Mouse (Mus musculus) cerebellum, adult 2 months (tissue): Measurements from ENCODE around the gene Slc3a1. TPM values are rescaled to one million over a fixed set of nuclear protein-coding genes. Genes with fewer than 3 reads are reported as not detected.

Experiments
- DNase-seq, 2 experiments: peaks; one replicate each; pipeline ENCODE4 v3.0.0; 2021
- H3K27ac ChIP-seq: fragments of 200-500 bp; 2 replicates; pipeline ENCODE4 v1.5.1; 2012; ENCODE audit warnings: low read length, control low read depth, inconsistent platforms; ENCODE audit not compliant: insufficient read depth
- H3K27me3 ChIP-seq: fragments of 200-500 bp; 2 replicates; pipeline ENCODE4 v1.6.1; 2012; ENCODE audit warnings: inconsistent platforms, mild to moderate bottlenecking, low read length, moderate library complexity; ENCODE audit not compliant: control insufficient read depth, insufficient read depth
- H3K4me1 ChIP-seq: fragments of 200-500 bp; 2 replicates; pipeline ENCODE4 v1.6.1; 2011; ENCODE audit warnings: low read length; ENCODE audit not compliant: control insufficient read depth, insufficient read depth
- H3K4me3 ChIP-seq: fragments of 200-500 bp; replicated peaks from 2 replicates; pipeline ENCODE3; 2011; ENCODE audit warnings: mild to moderate bottlenecking, low read depth, low read length, control low read depth; ENCODE audit not compliant: insufficient read depth
- CTCF ChIP-seq: fragments of 200-500 bp; IDR thresholded peaks from 2 replicates; pipeline ENCODE4 v1.5.1; 2011; ENCODE audit warnings: low read depth, mild to moderate bottlenecking, control low read depth, low read length, moderate library complexity, borderline replicate concordance; ENCODE audit not compliant: insufficient read depth
- POLR2A ChIP-seq: fragments of 200-500 bp; IDR thresholded peaks from 2 replicates; pipeline ENCODE4 v1.6.1; 2011; ENCODE audit warnings: low read length, control low read depth, borderline replicate concordance; ENCODE audit not compliant: insufficient read depth
- WGBS: fragments of 180-500 bp; shearing (Covaris S2); methylation state at CpG from one replicate; pipeline ENCODE4 v1.1.7; 2018; 5-methylcytosine and 5-hydroxymethylcytosine counted together
- polyA plus RNA-seq: library from polyadenylated mRNA; depleted of rRNA; stranded (reverse); fragments of >200 nt; gene quantifications from 2 replicates; pipeline ENCODE4 v1.2.3, GENCODE M21; 2012

Gene Slc3a1
- polyA plus RNA-seq, 1 experiment: 0.54 TPM

- Histone ChIP-seq H3K4me1 (peaks cover 5% of the 10 kb centered on the region; the same call in 1 of the 2 replicates), H3K27ac (no peak overlapping the region), H3K27me3 (no peaks in the 10 kb centered on the region), H3K4me3 (no peak overlapping the region)
- 48% methylated on average over 1 of the region's 1 CpGs for WGBS
- no peak for TF ChIP-seq CTCF
- TF ChIP-seq POLR2A: no peak
- no peak for DNase-seq
Measured at GRCm38 (mm10) chr17:85086501-85086900, 58.3 kb downstream of the Slc3a1 start.

DNA sequence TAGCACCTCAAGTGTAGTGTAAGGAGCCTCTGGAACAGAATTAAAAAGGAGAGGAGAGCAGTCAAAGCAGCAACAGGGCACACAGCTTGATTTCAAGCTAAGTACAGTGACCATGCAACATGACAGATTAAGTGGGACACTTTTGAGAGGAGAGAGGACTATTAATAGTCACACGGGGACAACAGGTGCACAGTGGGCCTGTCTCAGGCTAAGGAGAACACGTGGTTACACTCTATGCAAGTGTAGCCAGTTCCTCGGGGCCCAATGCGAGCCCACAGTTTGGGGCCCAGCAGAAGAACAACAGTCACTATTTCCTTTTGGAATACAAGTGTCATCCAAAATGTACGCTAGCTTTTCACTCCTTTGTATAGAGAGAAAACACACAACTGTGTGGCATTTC is 59.4 kb downstream of the Slc3a1 start:
- TF ChIP-seq CTCF (no peak), POLR2A (no peak)
- Histone ChIP-seq H3K4me1 (peaks cover 5% of the 10 kb centered on the region; the same call in 1 of the 2 replicates), H3K4me3 (no peak overlapping the region), H3K27ac (no peak overlapping the region), H3K27me3 (no peaks in the 10 kb centered on the region)
- 35% methylated on average over 5 of the region's 5 CpGs for WGBS
- peak; percentile 75 to 87 for DNase-seq

- 60% methylated on average over 11 of the region's 11 CpGs for WGBS
- Histone ChIP-seq H3K27ac (no peak overlapping the region), H3K27me3 (no peaks in the 10 kb centered on the region), H3K4me1 (peaks cover 5% of the 10 kb centered on the region; the same call in 1 of the 2 replicates), H3K4me3 (peak overlapping the region; percentile 27)
- no peak for DNase-seq
- TF ChIP-seq POLR2A: no peak
- TF ChIP-seq CTCF: no peak
Measured at GRCm38 (mm10) chr17:85088401-85088800, 60.2 kb downstream of the Slc3a1 start.

DNA sequence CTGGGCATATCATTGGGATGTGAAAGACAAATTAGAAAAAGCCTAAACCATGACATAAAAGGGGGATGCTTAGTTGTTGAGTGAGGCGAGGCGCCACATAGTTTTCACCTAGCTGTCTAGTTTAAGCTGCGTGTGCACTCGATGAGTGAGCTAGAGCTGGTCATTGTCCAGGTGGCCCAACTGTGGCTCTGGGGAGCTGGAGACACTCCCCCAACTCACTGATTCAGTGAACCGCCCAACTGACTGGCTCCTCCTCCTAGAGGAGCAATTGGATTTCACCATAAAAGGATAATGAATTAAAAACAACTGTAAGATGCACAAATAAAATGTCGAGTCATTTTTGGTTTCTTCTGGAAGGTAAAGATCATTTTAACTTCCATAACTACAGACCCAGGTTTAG is 60.8 kb downstream of the Slc3a1 start:
- peak overlapping the region; percentile 98 for H3K4me3 ChIP-seq
- H3K4me1 ChIP-seq: peaks cover 5% of the 10 kb centered on the region; the same call in 1 of the 2 replicates
- 26% methylated on average over 6 of the region's 6 CpGs for WGBS
- DNase-seq: peak; percentile 41 to 65
- no peak for TF ChIP-seq POLR2A
- no peak for TF ChIP-seq CTCF
- H3K27ac ChIP-seq: no peak overlapping the region
- H3K27me3 ChIP-seq: no peaks in the 10 kb centered on the region

DNA sequence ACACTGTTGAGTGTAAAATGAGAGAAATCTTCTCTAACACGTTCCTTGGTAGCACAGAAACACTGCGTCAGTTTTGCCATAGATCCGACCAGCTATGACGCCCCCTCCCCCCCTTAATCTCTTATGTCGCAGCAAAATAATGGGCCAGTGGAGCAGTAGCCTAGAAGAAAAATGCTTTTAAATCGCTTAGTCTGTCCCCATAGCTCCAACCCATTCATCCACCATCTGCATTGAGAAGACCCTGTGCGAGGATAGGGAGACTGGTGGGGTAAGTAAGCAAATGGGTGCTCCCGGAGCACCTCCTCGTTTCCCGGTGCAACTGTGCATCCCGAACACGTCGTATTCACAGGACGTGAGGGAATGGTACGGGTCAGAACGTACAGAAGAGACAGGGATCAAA is 61.4 kb downstream of the Slc3a1 start:
- peak overlapping the region; percentile 72 for H3K27ac ChIP-seq
- under 1% methylated on average over 16 of the region's 16 CpGs for WGBS
- H3K4me1 ChIP-seq: peaks cover 5% of the 10 kb centered on the region; the same call in 1 of the 2 replicates
- no peak for DNase-seq
- H3K27me3 ChIP-seq: no peaks in the 10 kb centered on the region
- TF ChIP-seq CTCF: no peak
- no peak for TF ChIP-seq POLR2A
- peak overlapping the region; percentile 98 for H3K4me3 ChIP-seq

DNA sequence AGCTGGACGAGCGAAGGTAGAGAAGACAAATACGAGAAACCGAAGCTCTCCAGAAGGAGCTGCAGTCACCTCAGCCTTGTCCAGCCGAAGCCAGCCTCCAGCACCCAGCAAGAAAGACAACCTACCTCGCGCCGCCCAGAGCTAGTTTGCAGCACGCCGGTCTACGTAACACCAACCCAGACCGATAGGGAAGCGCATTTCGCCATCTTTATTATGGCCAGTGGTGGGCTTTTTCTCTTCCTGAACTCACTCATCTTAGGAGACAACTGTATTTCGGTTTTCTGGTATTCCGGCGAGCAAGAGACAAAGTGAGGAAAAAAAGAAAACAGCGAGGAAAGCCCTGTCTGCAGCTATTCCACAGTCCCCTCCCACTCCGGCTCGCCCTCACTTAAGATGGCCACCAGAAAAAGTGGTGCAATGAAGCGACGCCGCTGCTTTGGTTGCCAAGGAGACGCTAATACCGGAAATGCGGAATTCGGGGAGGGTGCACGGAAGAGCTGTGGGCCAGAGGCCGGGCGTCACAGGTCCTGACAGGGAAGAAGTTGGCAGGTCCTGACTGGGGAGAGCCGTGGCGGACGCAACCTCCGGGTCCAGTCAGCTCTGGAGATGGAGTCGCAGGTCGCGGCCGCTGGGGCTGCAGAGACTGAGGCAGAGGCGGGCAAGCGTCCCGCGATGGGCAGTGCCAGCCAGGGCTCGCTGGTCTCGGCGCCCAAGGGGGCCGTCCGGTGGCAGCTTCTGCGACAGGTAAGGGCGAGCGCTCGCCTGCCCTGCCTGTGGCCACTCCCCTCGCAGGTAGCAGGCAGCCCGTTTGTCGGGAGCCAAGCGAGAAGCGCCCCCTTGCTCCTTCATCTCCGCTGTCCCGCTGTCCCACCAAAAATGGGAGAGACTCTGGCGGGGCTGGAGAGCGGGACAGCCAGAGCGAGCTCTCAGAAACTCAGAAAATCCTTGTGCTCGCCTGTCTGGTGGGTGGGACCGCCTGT is 62.2 kb downstream of the Slc3a1 start, which contains the start of the genes Prepl and Camkmt:
Prepl (minus strand) TSS at position 122 of the 980 bp plus-strand sequence.
Camkmt (plus strand) TSS at position 433 of the 980 bp plus-strand sequence.
- WGBS: under 1% methylated on average over 63 of the region's 63 CpGs
- peaks cover 5% of the 10 kb centered on the region; the same call in 1 of the 2 replicates for H3K4me1 ChIP-seq
- H3K27me3 ChIP-seq: no peaks in the 10 kb centered on the region
- TF ChIP-seq CTCF: no peak
- peak; percentile 88 for TF ChIP-seq POLR2A
- peak; percentile 97 to 98 for DNase-seq
- peak within 1 kb of the TSS; percentile 98 for H3K4me3 ChIP-seq
- peak within 1 kb of the TSS; percentile 72 for H3K27ac ChIP-seq

DNA sequence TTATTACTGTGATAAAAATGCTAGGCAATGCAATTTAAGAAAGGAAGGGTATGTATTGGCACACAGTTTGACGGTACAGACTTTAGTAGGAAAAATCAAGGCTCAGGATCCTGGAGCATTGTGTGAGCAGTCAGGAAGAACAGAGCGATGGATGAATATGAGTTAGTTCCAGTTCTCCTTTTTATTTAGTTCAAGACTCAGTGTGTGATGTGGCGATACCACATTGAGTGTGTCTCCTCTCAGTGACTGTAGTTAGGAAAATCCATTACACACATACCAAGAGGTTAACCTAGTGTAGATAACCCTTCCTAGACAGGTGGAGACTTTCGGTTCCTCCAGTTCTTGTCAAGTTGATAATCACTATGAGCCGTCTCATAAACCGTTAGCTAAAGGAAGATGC is 63.6 kb downstream of the Slc3a1 start:
- DNase-seq: no peak
- Histone ChIP-seq H3K4me1 (peaks cover 5% of the 10 kb centered on the region; the same call in 1 of the 2 replicates), H3K27ac (no peak overlapping the region), H3K27me3 (no peaks in the 10 kb centered on the region), H3K4me3 (no peak overlapping the region)
- TF ChIP-seq CTCF (no peak), POLR2A (no peak)
- WGBS: 96% methylated on average over 6 of the region's 6 CpGs

DNA sequence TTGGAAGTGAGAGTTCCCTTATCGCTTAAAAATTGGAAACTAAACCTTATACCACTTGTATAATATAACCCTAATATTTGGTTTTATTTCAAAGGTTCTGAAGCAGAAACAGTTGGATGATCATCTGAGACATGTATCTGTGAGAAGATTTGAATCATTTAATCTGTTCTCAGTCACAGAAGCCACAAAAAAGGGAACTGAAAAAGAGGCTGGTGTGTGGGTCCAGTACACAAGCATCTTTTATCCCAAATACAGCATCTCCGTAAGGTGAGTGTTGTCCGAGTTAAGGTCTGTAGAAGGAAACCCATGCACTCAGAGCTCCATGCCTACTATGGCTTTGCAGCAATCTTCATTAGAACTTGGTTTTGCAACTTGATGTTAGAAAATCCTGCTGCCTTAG is 68.2 kb downstream of the Slc3a1 start:
- no peak overlapping the region for H3K27ac ChIP-seq
- no peak for DNase-seq
- TF ChIP-seq CTCF (no peak), POLR2A (no peak)
- H3K4me3 ChIP-seq: no peak overlapping the region
- no peaks in the 10 kb centered on the region for H3K4me1 ChIP-seq
- no peaks in the 10 kb centered on the region for H3K27me3 ChIP-seq
- WGBS: 93% methylated on average over 3 of the region's 3 CpGs
